ENCODE assay signal across 23 mouse cellular contexts in the genomic region with DNA sequence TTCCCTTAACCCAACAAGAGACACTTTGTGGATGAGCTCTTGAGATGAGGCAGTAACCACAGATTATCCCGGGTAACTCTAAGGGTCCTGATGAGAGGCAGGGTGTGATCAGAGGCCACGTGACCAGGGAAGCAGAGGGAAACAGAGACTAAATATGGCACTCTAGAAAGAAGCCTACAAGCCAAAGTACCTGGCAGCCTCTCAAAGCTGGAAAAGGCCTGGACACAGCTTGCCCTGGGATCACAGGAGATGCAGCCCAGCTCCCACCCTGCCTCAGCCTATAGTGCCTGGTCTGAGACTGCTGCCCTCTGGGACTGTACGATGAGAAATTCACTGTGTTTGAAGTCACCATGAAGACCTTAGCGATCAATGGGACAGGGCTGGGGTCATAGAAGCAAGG.
DNase-seq lines count a peak whose midpoint lies in the region; ATAC-seq lines count a peak whose summit lies in the region.
"Had no signal": no experiment of that assay in that cellular context is flagged by ENCODE, and none has a peak within 500 bp of the region (broad histone marks: within the 10 kb centered on the region; RNA-seq: fewer than 3 reads in every experiment).

No protein-coding gene starts in this region.

- no peak overlapping the region for H3K4me3 ChIP-seq in heart, embryonic 12.5 days
- H3K4me3 ChIP-seq in midbrain, embryonic 10.5 days: no peak overlapping the region
- no peak overlapping the region for H3K4me3 ChIP-seq in midbrain, embryonic 15.5 days
- no peak overlapping the region for H3K4me3 ChIP-seq in limb, embryonic 15.5 days
- H3K4me3 ChIP-seq in kidney, embryonic 16.5 days (ENCODE audit: low read length): no peak overlapping the region
- H3K4me3 ChIP-seq: hindbrain, embryonic 13.5 days; midbrain, embryonic 13.5 days had no signal

- no peak overlapping the region for H3K9ac ChIP-seq in heart, embryonic 12.5 days
- H3K9ac ChIP-seq in midbrain, embryonic 15.5 days: no peak overlapping the region
- H3K9ac ChIP-seq in limb, embryonic 15.5 days: no peak overlapping the region
- H3K9ac ChIP-seq in kidney, embryonic 16.5 days (replicated peaks; ENCODE audit: low read length): no peak overlapping the region
- H3K9ac ChIP-seq: forebrain, postnatal 0 days; hindbrain, embryonic 13.5 days; midbrain, embryonic 13.5 days had no signal

- WGBS in heart, embryonic 12.5 days: 73% methylated on average over 4 of the region's 4 CpGs
- 83% methylated on average over 4 of the region's 4 CpGs for WGBS in midbrain, embryonic 10.5 days
- WGBS in midbrain, embryonic 15.5 days: 79% methylated on average over 4 of the region's 4 CpGs
- 79% methylated on average over 4 of the region's 4 CpGs for WGBS in limb, embryonic 15.5 days
- 75% methylated on average over 4 of the region's 4 CpGs for WGBS in kidney, embryonic 16.5 days

- no peaks in the 10 kb centered on the region for H3K27me3 ChIP-seq in heart, embryonic 12.5 days (replicated peaks)
- no peaks in the 10 kb centered on the region for H3K27me3 ChIP-seq in midbrain, embryonic 10.5 days (ENCODE audit: low read depth, poor library complexity, severe bottlenecking)
- H3K27me3 ChIP-seq in midbrain, embryonic 15.5 days (replicated peaks): no peaks in the 10 kb centered on the region
- H3K27me3 ChIP-seq in limb, embryonic 15.5 days: no peaks in the 10 kb centered on the region
- no peaks in the 10 kb centered on the region for H3K27me3 ChIP-seq in kidney, embryonic 16.5 days (ENCODE audit: insufficient read depth, low read length)
- H3K27me3 ChIP-seq: hindbrain, embryonic 13.5 days; midbrain, embryonic 13.5 days had no signal

- 0 out of 2 replicates have a peak, but pooled peaks cover 4% of the 10 kb centered on the region for H3K4me1 ChIP-seq in heart, embryonic 12.5 days (replicated peaks)
- peaks cover 35% of the 10 kb centered on the region for H3K4me1 ChIP-seq in midbrain, embryonic 10.5 days
- no peaks in the 10 kb centered on the region for H3K4me1 ChIP-seq in midbrain, embryonic 15.5 days
- peaks cover 26% of the 10 kb centered on the region for H3K4me1 ChIP-seq in limb, embryonic 15.5 days
- H3K4me1 ChIP-seq in kidney, embryonic 16.5 days (ENCODE audit: insufficient read depth, low read length): peaks cover 13% of the 10 kb centered on the region; the same call in 1 of the 2 replicates

- H3K27ac ChIP-seq in heart, embryonic 12.5 days (ENCODE audit: poor library complexity, severe bottlenecking): no peak overlapping the region
- H3K27ac ChIP-seq in midbrain, embryonic 10.5 days (replicated peaks): peak overlapping the region; percentile 69
- no peak overlapping the region for H3K27ac ChIP-seq in midbrain, embryonic 15.5 days
- peak overlapping the region; percentile 50 for H3K27ac ChIP-seq in limb, embryonic 15.5 days
- H3K27ac ChIP-seq in kidney, embryonic 16.5 days (ENCODE audit: low read length): no peak overlapping the region
- H3K27ac ChIP-seq: midbrain, embryonic 13.5 days had no signal

- H3K36me3 ChIP-seq in heart, embryonic 12.5 days: no peaks in the 10 kb centered on the region
- H3K36me3 ChIP-seq in midbrain, embryonic 10.5 days: peaks cover 37% of the 10 kb centered on the region
- 0 out of 2 replicates have a peak, but pooled peaks cover under 1% of the 10 kb centered on the region for H3K36me3 ChIP-seq in midbrain, embryonic 15.5 days (replicated peaks)
- peaks cover 25% of the 10 kb centered on the region for H3K36me3 ChIP-seq in limb, embryonic 15.5 days
- no peaks in the 10 kb centered on the region for H3K36me3 ChIP-seq in kidney, embryonic 16.5 days (ENCODE audit: insufficient read depth, low read length)

- no peak overlapping the region for H3K4me2 ChIP-seq in heart, embryonic 12.5 days
- no peak overlapping the region for H3K4me2 ChIP-seq in midbrain, embryonic 15.5 days
- H3K4me2 ChIP-seq in limb, embryonic 15.5 days: no peak overlapping the region
- H3K4me2 ChIP-seq in kidney, embryonic 16.5 days (replicated peaks; ENCODE audit: low read depth, low read length): no peak overlapping the region
- H3K4me2 ChIP-seq: hindbrain, embryonic 13.5 days; liver, embryonic 11.5 days; midbrain, embryonic 13.5 days had no signal

- no peak for ATAC-seq in heart, embryonic 12.5 days (ENCODE audit: insufficient number of reproducible peaks, low FRiP score)
- ATAC-seq in midbrain, embryonic 15.5 days (replicated peaks): no peak
- no peak for ATAC-seq in limb, embryonic 15.5 days (ENCODE audit: insufficient number of reproducible peaks, low FRiP score, low TSS enrichment, low read depth)
- no peak; the same call in 1 of the 2 replicates for ATAC-seq in cerebellum, adult (ENCODE audit: insufficient number of reproducible peaks, low FRiP score, low TSS enrichment)
- ATAC-seq in kidney, embryonic 16.5 days (ENCODE audit: low FRiP score, low TSS enrichment): no peak
- ATAC-seq in megakaryocyte, adult 5-6 weeks (ENCODE audit: poor library complexity, severe bottlenecking): no peak
- ATAC-seq: forebrain, postnatal 0 days; midbrain, embryonic 13.5 days had no signal

- no peaks in the 10 kb centered on the region for H3K9me3 ChIP-seq in heart, embryonic 12.5 days (replicated peaks)
- no peaks in the 10 kb centered on the region for H3K9me3 ChIP-seq in midbrain, embryonic 10.5 days (replicated peaks)
- no peaks in the 10 kb centered on the region for H3K9me3 ChIP-seq in midbrain, embryonic 15.5 days
- no peaks in the 10 kb centered on the region for H3K9me3 ChIP-seq in limb, embryonic 15.5 days
- no peaks in the 10 kb centered on the region for H3K9me3 ChIP-seq in kidney, embryonic 16.5 days (ENCODE audit: low read length)
- H3K9me3 ChIP-seq: hindbrain, embryonic 13.5 days; midbrain, embryonic 13.5 days had no signal

- peak; percentile 88 for DNase-seq in heart, adult 11 months
- no peak for DNase-seq in midbrain, embryonic 10.5 days (ENCODE audit: low spot score)
- DNase-seq: adrenal gland, postnatal 25 days; cerebellum, adult 18-20 months; cerebellum, postnatal 14 days; forebrain, postnatal 0 days; kidney, postnatal 10 days; layer of hippocampus, postnatal 36 days; lung, adult 18-20 months; lung, postnatal 10 days; right cerebral cortex, postnatal 14 days; spleen, adult 18-20 months; thymus, adult 18-20 months; thymus, postnatal 36 days had no signal

Comparison
In these comparisons a context has a peak if more than half of its experiments do, and no peak if none do; other contexts are left out.
1. H3K27ac ChIP-seq: peak in midbrain, embryonic 10.5 days (single experiment) and limb, embryonic 15.5 days (single experiment); none in heart, embryonic 12.5 days (single experiment), midbrain, embryonic 15.5 days (single experiment) and kidney, embryonic 16.5 days (single experiment).